9 mouse cellular contexts compared by ENCODE assay signal in genomic region chr11:112501781-112502180, GRCm38 (mm10).
DNase-seq lines count a peak whose midpoint lies in the region; ATAC-seq lines count a peak whose summit lies in the region.
"Had no signal": no experiment of that assay in that cellular context is flagged by ENCODE, and none has a peak within 500 bp of the region (broad histone marks: within the 10 kb centered on the region; RNA-seq: fewer than 3 reads in every experiment).

No protein-coding gene starts in this region.

- H3K4me1 ChIP-seq in forebrain, embryonic 11.5 days (replicated peaks; ENCODE audit: control insufficient read depth, insufficient read depth, low read length): peaks cover 13% of the 10 kb centered on the region; the same call in 1 of the 2 replicates
- peaks cover 12% of the 10 kb centered on the region; the same call in 1 of the 2 replicates for H3K4me1 ChIP-seq in neural tube, embryonic 12.5 days
- no peaks in the 10 kb centered on the region for H3K4me1 ChIP-seq in kidney, embryonic 15.5 days

- no peaks in the 10 kb centered on the region for H3K27me3 ChIP-seq in forebrain, embryonic 11.5 days (ENCODE audit: control insufficient read depth, insufficient read depth, low read length)
- H3K27me3 ChIP-seq in neural tube, embryonic 12.5 days (replicated peaks): no peaks in the 10 kb centered on the region
- H3K27me3 ChIP-seq in kidney, embryonic 15.5 days: no peaks in the 10 kb centered on the region

- H3K9me3 ChIP-seq in forebrain, embryonic 11.5 days (ENCODE audit: control insufficient read depth, low read length): no peaks in the 10 kb centered on the region
- no peaks in the 10 kb centered on the region for H3K9me3 ChIP-seq in neural tube, embryonic 12.5 days
- H3K9me3 ChIP-seq in kidney, embryonic 15.5 days (replicated peaks): no peaks in the 10 kb centered on the region

- H3K27ac ChIP-seq in forebrain, embryonic 11.5 days (ENCODE audit: low read depth, low read length): peak overlapping the region; percentile 78
- H3K27ac ChIP-seq in neural tube, embryonic 12.5 days: no peak overlapping the region
- H3K27ac ChIP-seq in kidney, embryonic 15.5 days: no peak overlapping the region

- WGBS in forebrain, embryonic 11.5 days: under 1% methylated on average over 5 of the region's 5 CpGs
- WGBS in neural tube, embryonic 12.5 days: 6% methylated on average over 5 of the region's 5 CpGs
- 17% methylated on average over 5 of the region's 5 CpGs for whole genome bisulfite sequencing in kidney, embryonic 15.5 days

- intact Hi-C loops in heart, postnatal 10 days (cut with DNase I): no loop called here

- no peak overlapping the region for H3K9ac ChIP-seq in forebrain, embryonic 11.5 days (ENCODE audit: low read length)
- no peak overlapping the region for H3K9ac ChIP-seq in neural tube, embryonic 12.5 days
- no peak overlapping the region for H3K9ac ChIP-seq in kidney, embryonic 15.5 days

- H3K36me3 ChIP-seq in forebrain, embryonic 11.5 days (ENCODE audit: control insufficient read depth, insufficient read depth, low read length): no peaks in the 10 kb centered on the region
- H3K36me3 ChIP-seq in neural tube, embryonic 12.5 days: no peaks in the 10 kb centered on the region
- no peaks in the 10 kb centered on the region for H3K36me3 ChIP-seq in kidney, embryonic 15.5 days

- no peak overlapping the region for H3K4me3 ChIP-seq in forebrain, embryonic 11.5 days (ENCODE audit: low read depth, low read length)
- H3K4me3 ChIP-seq in neural tube, embryonic 12.5 days: no peak overlapping the region
- H3K4me3 ChIP-seq in kidney, embryonic 15.5 days (replicated peaks): no peak overlapping the region

- peak; percentile 81 for DNase-seq in WW6 (ENCODE audit: low read depth, low spot score)
- peak; percentile 87 for DNase-seq in forebrain, embryonic 11.5 days (ENCODE audit: low spot score)
- DNase-seq in layer of hippocampus, adult 9-11 months: peak; percentile 44
- no peak for DNase-seq in liver
- no peak for DNase-seq in yolk sac, embryonic 10.5 days (ENCODE audit: low spot score)
- DNase-seq in heart, postnatal 10 days: no peak
- DNase-seq: thymus, postnatal 4 days had no signal

- peak; percentile 99 for ATAC-seq in forebrain, embryonic 11.5 days (replicated peaks; ENCODE audit: low FRiP score)
- peak; percentile 99 for ATAC-seq in neural tube, embryonic 12.5 days (ENCODE audit: low FRiP score, low read depth)
- ATAC-seq in kidney, embryonic 15.5 days (replicated peaks; ENCODE audit: low FRiP score): no peak

- H3K4me2 ChIP-seq in forebrain, embryonic 11.5 days (ENCODE audit: low read depth, low read length, severe bottlenecking): no peak overlapping the region
- H3K4me2 ChIP-seq in neural tube, embryonic 12.5 days (replicated peaks): peak overlapping the region; percentile 24; the same call in 1 of the 2 replicates
- H3K4me2 ChIP-seq in kidney, embryonic 15.5 days: no peak overlapping the region

Comparison
In these comparisons a context has a peak if more than half of its experiments do, and no peak if none do; other contexts are left out.
1. DNase-seq: peak in WW6 (single experiment), forebrain, embryonic 11.5 days (single experiment) and layer of hippocampus, adult 9-11 months (single experiment); none in liver (single experiment), yolk sac, embryonic 10.5 days (single experiment) and heart, postnatal 10 days (0 of 2).